Comparison of ENCODE assay signal across 19 mouse cellular contexts in the genomic region with DNA sequence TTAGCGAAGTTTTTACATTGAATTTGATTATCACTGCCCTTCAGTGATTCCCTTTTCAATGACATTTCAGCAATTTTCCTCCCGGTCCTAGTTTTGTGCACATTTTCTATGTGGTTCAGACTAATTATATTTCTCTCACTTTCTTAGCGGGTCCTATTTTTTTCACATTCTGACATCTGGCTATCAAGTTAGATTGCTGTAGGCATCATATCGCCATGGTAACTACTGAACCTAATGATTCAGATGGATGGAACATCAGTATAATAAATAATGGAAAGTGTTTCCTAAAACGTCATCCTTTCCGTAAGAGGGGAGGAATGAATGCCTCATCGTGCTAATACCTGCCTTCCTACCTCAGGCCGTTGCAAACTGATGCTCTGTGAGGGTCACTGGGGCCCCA.
"Had no signal": no experiment of that assay in that cellular context is flagged by ENCODE, and none has a peak within 500 bp of the region (broad histone marks: within the 10 kb centered on the region; RNA-seq: fewer than 3 reads in every experiment).

No protein-coding gene starts in this region.

- H3K36me3 ChIP-seq: liver, embryonic 13.5 days; neural tube, embryonic 12.5 days; neural tube, embryonic 15.5 days had no signal

- H3K27me3 ChIP-seq: liver, embryonic 13.5 days; neural tube, embryonic 12.5 days; neural tube, embryonic 15.5 days had no signal

- H3K4me2 ChIP-seq: liver, embryonic 13.5 days; neural tube, embryonic 12.5 days; neural tube, embryonic 15.5 days had no signal

- H3K9me3 ChIP-seq: liver, embryonic 13.5 days; neural tube, embryonic 12.5 days; neural tube, embryonic 15.5 days had no signal

- H3K4me3 ChIP-seq: left cerebral cortex, adult 2 months; liver, embryonic 13.5 days; neural tube, embryonic 12.5 days; neural tube, embryonic 15.5 days had no signal

- H3K27ac ChIP-seq: left cerebral cortex, adult 2 months; liver, embryonic 13.5 days; neural tube, embryonic 12.5 days; neural tube, embryonic 15.5 days; stomach, postnatal 0 days had no signal

- H3K4me1 ChIP-seq: liver, embryonic 13.5 days; neural tube, embryonic 12.5 days; neural tube, embryonic 15.5 days had no signal

- H3K9ac ChIP-seq: liver, embryonic 13.5 days; neural tube, embryonic 12.5 days; neural tube, embryonic 15.5 days had no signal

- DNase-seq: kidney, adult 18-20 months; kidney, adult 9 months; kidney, postnatal 14 days; kidney, postnatal 4 days; layer of hippocampus, postnatal 36 days; liver, embryonic 13.5 days; lung, adult 2 months; lung, postnatal 14 days; lung, postnatal 4 days; right cerebral cortex, adult 18-20 months; right cerebral cortex, postnatal 14 days; right cerebral cortex, postnatal 4 days; thymus, adult 2 months; thymus, postnatal 14 days; thymus, postnatal 4 days had no signal
